Mouse (Mus musculus) testis, adult 2 months (tissue): ENCODE measurements at regions not wholly inside any gene's neighbourhood (a gene's known extent, or its start where the extent isn't known, plus 50 kb on each side); places are given as distances from the start of the nearest gene placed in this dataset.

Experiments
- H3K27ac ChIP-seq: fragments of 200-500 bp; 2 replicates; pipeline ENCODE4 v1.5.1; 2012; ENCODE audit warnings: low read depth, low read length; ENCODE audit not compliant: control insufficient read depth, insufficient read depth
- H3K27me3 ChIP-seq: fragments of 200-500 bp; 2 replicates; pipeline ENCODE4 v1.6.1; 2012; ENCODE audit warnings: mild to moderate bottlenecking, low read length, moderate library complexity; ENCODE audit not compliant: control insufficient read depth, insufficient read depth
- H3K36me3 ChIP-seq: fragments of 200-500 bp; 2 replicates; pipeline ENCODE4 v1.6.1; 2012; ENCODE audit warnings: mild to moderate bottlenecking, low read length; ENCODE audit not compliant: control insufficient read depth, insufficient read depth
- H3K4me1 ChIP-seq: fragments of 200-500 bp; 2 replicates; pipeline ENCODE4 v1.6.1; 2012; ENCODE audit warnings: low read length; ENCODE audit not compliant: control insufficient read depth, insufficient read depth
- H3K4me3 ChIP-seq: fragments of 200-500 bp; 2 replicates; pipeline ENCODE4 v1.5.1; 2012; ENCODE audit warnings: low read depth, mild to moderate bottlenecking, low read length, moderate library complexity, mixed read lengths; ENCODE audit not compliant: control insufficient read depth
- CTCF ChIP-seq: fragments of 200-500 bp; IDR thresholded peaks from 2 replicates; pipeline ENCODE4 v1.5.1; 2012; ENCODE audit warnings: low read depth, mild to moderate bottlenecking, inconsistent platforms, low read length, moderate library complexity; ENCODE audit not compliant: control insufficient read depth, insufficient read depth, insufficient replicate concordance
- POLR2A ChIP-seq: fragments of 200-500 bp; IDR thresholded peaks from 2 replicates; pipeline ENCODE4 v1.6.1; 2012; ENCODE audit warnings: low read depth, mild to moderate bottlenecking, inconsistent platforms, low read length, moderate library complexity; ENCODE audit not compliant: control insufficient read depth

DNA sequence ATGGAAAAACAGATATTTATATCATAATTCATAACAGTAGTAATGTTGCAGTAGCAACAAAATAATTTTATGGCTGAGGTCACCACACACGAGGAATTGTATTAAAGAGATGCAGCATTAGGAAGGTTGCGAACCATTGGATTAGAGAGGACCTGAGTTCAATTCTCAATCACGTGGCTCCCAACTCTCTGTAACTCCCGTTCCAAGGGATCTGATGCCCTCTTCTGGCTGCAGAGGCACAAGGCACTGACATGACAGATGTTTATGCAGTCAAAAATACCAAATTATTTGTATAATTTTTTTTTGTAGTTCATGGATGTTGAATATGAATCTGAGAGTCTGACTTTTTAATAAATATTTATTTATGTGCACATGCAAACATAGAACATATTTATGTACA is 51.2 kb upstream of the Spag16 start:
- H3K4me3 ChIP-seq = no peak overlapping the region
- TF ChIP-seq CTCF = no peak
- TF ChIP-seq POLR2A = no peak

More for the DNA sequence above, 51.2 kb upstream of the Spag16 start:
- Histone ChIP-seq H3K4me1 (no peaks in the 10 kb centered on the region), H3K27me3 (no peaks in the 10 kb centered on the region), H3K36me3 (no peaks in the 10 kb centered on the region), H3K27ac (no peak overlapping the region)
